Mouse (Mus musculus) left cerebral cortex, postnatal 25 days (tissue): ENCODE results near the gene Pabpn1l. TPM values are rescaled to one million over a fixed set of nuclear protein-coding genes. Genes with fewer than 3 reads are reported as not detected.
"Not testable (repeated sequence)": the region's sequence is repeated elsewhere in the genome, so short reads cannot be mapped to it uniquely, and the experiment has no call there.

Experiments
- DNase-seq, 2 experiments: peaks; one replicate each; pipeline ENCODE4 v3.0.0; 2022; ENCODE audit warnings: low spot score in 2 of 2, mixed read lengths in 1 of 2
- intact Hi-C: fragments of 180-260 bp; cut with DNase I; formaldehyde crosslinking; loops from one replicate; pipeline ENCODE4 v1.15.1; 2025
- total RNA-seq, 2 experiments: library from RNA; stranded (reverse); gene quantifications; 2 replicates each; pipeline ENCODE4 v1.2.3; 2021

Gene Pabpn1l
- total RNA-seq, 2 experiments from 2014 or later: not detected

DNA sequence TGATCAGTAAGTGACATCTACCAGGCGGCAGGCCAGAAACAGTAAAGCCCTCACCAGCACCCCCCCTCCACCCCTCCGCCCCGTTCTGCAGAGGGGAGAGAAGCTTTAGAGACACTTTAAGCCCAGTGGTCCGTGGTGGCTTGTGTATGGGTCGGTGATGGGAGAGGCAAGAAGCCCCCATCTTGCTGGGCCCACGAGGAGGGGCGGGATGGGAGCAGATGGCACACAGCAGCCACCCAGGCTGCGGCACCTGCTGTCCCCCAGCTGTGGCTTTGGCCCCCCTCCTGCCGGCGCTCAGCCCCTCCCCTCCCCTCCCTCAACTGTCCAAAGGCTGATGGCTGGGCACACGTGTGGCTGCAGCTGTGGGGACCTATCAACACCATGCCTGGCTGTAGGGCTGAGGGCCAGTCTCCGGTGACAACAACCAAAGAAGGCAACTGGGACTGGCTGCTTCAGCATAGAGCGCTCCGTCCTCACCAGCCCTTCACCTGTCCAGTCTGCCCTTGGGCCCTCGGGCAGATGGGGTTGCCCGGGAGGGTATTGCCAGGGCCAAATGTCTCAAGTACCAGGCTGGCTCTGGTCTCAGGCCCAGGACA is 28.9 kb upstream of the Pabpn1l start:
- intact Hi-C loops: no loop called here
- no peak for DNase-seq

DNA sequence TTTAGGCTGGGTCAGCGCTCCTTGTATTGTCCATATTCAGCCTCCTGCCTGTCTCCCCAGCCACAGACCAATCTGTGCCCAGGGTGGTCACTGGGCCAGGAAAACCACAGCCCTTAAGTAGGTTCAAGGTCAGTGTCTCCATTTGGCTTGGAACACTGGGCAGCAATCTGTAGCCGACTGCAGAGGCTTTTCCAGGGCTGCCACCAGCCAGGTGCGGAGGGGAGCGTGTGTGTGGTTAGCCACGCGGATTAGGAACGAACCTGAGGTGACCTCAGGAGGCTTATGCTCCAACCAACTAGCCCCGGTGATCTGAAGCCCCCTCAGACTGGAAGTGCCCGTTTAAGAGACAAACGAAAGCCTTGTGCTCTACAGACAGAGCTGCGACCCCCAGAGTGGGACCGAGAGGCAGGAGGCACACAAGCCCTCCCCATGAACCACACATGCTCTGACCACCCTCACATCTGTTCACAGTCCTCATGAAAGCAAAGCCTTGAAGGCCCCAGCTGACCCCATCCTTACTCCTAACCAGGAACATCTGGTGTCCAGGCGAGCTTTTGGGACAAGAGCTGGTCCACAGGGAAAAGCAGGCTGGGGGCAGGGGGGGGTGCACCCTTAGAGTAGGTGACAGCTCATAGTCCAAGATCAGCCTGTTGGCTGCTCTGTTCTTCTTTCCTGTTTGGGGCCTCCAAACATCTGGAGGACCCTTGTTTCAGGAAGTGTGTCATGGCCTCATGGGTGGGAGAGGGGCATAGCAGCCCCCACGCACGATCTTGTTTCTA is 25.8 kb upstream of the Pabpn1l start:
- DNase-seq: no peak
- intact Hi-C loops: no loop called here

DNA sequence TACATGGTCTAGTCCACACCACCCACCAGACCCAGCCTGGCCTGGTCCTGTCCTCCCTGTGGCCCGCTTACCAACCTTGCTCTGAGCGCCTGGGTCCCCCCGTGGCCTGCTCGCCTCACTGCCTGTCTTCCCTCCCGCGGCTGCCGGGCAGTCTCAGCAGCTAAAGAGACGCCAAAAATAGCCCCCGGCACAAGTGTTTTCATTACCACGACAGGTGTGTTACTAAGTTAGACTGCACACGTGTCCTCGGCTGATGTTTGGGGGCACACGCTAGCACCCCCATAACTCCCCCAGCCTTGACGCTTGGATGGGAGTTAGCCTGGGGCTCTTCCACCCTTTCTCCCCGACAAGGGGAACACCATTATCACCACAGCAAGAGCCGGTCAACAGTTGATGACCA is 23.8 kb upstream of the Pabpn1l start:
- intact Hi-C loops: no loop called here
- DNase-seq: no peak

DNA sequence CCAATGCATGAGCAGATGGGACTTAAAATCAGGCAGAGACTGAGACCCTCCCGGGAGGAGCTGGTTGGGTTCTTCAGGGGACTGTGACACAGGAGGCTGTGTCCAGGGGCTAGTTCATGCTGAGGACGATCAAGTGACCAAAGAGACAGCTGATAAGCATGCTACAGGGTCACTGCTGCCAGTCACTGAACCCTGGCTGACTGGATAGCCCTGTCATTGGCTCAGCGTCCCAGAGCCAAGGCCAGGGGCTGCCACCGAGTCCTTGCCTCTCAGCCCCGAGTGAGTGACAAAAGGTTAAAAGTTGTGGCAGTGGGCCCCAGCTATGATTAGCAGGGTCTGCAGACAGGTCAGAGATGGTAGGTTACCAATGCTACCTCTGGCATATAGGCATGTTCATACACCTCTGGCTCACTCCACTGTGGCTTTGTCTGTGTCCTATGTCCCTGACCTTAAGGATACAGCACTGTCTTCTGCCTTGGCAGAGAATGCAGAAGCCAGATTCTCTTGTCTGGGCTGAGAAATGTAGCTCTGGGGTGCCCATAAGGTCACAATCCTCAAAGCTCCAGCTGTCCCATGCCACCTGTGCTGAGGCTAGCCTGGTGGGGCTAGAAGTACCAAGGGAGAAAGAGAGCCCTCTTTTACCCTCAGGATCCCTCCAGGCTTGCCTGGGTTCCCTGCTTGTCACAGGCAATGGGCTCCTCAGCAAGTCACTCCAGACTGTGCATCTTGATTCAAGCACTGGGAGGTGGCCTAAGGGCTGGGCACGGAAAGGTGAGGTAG is 21.8 kb upstream of the Pabpn1l start:
- intact Hi-C loops: no loop called here
- no peak for DNase-seq

DNA sequence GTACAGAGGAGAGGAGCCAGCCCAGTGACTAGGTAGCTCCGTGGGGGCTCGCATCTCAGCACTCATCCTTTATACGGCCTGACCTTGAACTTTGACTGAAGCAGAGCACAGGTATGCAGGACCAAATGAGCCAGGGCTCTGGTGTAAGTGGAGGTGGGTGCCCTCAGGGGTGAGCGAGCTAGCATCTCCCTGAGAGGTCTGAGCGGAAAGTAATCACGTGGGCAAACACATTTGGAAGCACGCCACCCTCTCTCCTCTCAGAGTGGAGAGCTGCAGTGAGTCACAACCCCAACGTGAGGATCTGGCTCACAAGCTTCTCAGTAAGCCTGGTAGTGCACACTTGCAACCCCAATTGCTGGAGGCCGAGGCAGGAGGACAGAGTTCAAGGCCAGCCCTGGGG is 19.5 kb upstream of the Pabpn1l start:
- DNase-seq: peak; percentile 57 to 81
- intact Hi-C loops: no loop called here

DNA sequence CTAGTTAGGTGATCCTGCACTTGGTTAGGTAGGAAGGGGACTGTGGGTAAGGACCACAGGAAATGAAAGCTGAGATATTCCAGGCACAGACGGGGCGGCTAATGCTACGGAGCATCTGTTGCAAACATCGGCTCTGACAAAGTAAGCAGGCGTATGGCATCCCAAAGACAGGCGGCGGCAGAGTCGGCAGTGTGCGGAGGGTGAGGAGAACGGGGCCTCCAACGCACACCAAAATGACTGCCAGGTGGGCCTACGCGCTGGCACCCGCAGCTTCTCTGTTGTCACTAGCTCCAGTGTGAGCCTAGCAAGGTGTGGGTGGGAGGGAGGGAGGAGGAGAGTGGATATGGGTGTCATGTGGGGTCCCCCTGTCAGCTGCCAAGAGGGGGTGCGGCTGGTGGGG is 18.9 kb upstream of the Pabpn1l start:
- peak; percentile 77 to 92 for DNase-seq
- intact Hi-C loops: loop anchor here (1.0 to 2.0 kb wide), 3 partner anchors 27 to 111 kb away; no protein-coding TSS in a partner anchor

DNA sequence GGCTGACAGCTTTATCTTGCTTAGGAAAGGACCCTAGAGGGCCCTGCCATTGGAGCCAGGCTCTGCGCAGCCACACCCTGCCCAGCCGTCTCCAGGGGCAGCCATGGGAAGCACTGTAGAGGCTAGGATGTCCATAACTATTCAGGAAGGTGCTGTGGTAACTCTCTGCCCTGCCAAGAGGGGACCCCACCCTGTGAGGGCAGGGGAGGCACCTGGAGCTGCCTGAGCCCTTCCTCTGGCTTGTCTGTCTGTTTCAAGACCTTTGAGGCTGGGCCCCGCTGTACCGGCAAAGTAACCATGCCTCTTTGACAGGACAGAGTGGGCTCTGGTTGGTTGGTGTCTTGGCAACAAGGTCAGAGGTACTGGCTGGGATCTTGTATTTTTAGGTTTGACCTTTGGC is 18.3 kb upstream of the Pabpn1l start:
- intact Hi-C loops: loop anchor here (1.0 to 2.0 kb wide), 3 partner anchors 28 to 111 kb away; no protein-coding TSS in a partner anchor
- no peak for DNase-seq

DNA sequence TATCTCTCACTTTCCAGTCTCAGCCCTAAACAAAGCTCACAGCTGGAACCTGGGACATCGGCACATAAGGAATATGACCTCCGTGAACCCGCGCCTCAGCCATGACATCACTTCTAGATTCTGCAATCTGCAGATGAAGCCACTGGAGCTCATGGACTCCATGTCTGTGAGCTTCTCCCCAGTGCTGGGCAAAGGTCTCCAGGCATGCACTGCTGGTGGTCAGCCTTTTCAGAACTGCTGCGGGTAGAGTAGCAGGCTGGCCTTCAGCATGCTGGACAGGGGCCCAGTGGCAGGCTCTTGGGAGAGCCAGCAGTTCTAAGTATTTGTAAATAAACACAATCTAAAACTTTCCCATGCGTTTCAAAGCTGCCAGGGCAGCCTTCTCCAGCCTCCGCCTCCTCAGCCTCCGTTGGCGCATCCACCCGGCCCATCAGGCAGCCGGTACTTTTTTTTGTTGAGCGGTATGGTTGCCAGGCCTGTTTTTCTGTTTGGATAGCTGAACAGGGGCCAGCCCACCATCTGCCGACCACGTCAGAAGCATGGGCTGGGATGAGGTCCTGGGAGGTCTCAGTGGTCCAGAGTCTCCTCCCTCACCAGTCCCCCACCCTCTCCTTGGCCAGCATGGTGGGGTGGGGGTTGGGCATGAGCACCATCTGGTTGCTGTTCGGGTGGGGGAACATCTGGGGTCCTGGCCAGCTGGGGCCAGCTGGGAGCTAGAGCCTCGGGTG is 17.1 kb upstream of the Pabpn1l start:
- peak in 1 of 2 experiments; percentile 34 for DNase-seq
- intact Hi-C loops: loop anchor here (2.0 kb wide), 1 partner anchor 29 kb away; no protein-coding TSS in a partner anchor

DNA sequence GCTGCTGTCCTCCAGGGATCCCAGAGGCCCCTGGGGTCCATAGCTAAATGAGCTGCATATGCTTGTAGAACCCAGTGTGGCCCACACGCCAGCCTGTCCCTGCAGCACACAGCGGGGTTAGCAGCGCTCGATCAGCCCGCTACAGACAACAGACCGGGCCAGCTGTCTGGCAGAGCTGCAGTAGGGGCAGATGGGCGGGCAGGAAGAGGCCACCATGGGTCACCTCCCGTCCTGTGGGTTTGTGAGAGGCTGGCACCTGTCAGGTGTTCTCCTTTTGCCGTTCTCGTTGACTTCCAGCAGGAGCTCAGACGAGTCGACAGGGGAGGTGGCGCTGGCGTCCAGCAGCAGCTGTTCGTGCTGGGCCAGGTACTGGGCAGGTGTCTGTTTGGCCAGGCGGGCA is 16.1 kb upstream of the Pabpn1l start:
- intact Hi-C loops: no loop called here
- no peak for DNase-seq

DNA sequence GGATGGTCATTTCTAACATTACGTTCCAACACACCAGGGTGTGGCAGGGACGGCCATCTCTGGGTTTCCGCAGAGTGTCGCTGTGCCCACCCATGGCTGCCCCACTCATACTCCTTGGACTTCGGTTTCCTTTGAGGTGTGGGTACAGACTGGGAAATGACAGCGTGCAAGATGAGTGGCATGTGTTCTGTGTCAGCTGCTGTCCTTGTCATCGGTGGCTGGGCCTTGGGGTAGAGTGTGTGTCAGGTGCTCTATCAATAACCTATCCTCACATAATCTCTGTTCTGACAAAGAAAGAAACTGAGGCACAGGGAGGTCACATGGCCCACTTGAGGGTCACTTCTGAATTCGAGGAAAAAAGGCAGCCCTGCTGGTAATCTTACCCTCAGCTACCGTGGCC is 14.7 kb upstream of the Pabpn1l start:
- intact Hi-C loops: no loop called here
- no peak for DNase-seq

DNA sequence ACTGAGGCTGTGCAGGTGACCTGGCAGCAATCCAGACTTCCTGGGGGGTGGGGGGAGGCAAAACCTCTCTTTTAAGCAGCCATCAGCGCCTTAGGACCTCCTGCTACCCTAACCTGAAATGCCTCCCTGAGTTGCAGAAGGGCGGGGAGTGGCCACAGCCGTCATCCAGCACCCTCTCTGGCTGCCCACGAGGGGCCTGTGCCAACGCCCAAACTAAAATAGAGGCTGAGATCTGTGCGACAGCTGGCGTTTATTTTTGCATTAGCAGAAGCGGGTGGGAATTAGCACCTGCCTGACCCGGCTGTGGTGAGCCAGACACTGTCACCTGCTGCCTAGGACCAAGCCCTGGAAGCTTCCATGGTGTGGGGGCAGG is 14.2 kb upstream of the Pabpn1l start:
- intact Hi-C loops: no loop called here
- DNase-seq: peak; percentile 30 to 75

DNA sequence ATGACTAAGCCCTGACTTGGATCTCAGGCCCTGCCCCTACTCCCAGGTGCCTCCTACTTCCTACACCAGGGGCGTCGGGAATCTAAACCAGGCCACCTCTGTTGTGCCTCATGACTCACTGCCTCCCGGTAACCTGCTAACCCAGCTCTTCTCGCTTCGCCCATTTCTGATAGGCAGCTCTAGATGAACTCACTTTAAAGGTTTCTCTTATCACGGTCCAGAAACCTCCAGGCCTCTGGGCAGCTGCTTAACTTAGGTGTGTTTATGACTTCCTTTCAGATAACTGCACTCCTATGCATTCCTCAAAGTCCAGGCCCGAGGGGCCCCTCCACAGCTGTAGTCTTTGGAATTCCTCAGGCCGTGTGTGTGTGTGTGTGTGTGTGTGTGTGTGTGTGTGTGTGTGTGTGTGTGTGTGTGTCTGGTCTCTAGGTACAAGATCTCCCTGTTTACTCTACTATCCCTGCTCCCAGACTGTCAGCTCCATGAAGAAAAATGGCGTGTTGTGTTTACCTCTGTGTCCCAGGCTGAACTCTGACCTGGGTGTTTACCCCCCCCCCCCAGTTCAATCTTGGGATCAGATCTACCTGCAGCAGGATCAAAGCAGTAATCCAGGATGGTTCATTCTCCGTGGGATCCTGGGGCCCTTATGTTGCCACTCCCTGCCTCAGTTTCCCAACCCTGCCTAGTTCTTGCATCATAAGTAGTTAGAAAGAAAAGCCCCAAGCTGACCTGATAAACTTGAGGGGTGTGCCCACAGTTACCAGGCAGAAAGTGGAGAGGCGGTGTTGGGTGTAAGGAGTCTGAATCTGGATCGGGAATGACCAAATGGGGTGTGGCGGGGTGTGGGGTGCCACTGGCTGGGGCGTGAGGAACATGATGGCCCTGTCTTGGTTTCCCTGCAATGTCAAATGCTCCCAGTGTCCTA is 13.6 kb upstream of the Pabpn1l start:
- intact Hi-C loops: no loop called here

DNA sequence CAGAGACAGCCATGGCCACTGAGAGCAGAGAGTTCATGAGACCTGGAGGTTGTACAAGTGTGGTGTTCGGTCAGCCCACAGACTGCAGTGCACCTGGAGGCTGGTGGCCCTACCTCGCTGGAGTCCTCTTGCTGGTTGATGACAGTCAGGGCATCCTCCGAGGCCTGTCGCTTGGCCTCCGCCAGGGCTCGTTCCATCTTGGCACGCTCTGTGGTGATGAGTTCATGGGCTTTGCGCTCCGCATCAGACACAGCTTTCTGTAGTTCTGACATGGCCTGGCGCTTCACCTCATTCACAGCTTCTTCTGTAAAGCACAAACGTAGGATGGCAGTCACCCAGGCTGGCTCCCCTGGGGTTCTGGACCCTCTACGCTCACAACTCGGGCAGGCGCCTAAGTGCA is 10.7 kb upstream of the Pabpn1l start:
- intact Hi-C loops: no loop called here
- DNase-seq: no peak

More for the DNA sequence above, 13.6 kb upstream of the Pabpn1l start:
- DNase-seq: no peak

DNA sequence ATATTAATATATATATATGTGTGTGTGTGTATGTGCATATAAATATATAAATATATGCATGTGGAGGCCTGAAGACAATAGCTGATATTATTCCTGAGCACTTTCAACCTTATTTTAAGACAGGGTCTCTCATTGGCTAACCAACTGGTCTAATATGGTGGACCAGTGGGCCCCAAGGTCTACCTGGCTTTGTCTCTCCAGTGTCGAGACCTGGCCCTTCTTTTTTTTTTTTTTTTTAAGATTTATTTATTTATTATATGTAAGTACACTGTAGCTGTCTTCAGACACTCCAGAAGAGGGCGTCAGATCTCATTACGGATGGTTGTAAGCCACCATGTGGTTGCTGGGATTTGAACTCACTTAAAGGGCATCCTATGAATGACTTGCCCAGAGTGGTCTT is 9.6 kb upstream of the Pabpn1l start:
- DNase-seq, intact Hi-C loops: not testable (repeated sequence)

DNA sequence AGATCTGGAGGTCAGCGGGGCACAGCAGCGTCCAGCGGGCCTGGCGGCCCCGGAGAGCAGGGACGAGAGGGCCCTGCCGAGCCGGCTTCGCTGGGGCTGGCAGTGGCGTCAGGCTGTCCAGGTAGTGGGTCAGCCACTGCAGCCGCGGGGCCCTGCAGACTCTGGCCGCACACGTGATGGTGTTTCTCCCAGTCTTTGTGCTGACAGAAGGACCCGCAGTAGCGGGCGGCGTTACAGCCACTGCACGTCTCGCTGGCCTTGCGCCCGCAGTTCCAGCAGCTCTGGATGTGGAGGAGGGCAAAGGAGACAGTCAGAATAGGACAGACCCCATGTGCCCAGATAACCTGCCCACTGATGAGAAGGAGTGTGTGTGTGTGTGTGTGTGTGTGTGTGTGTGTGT is 8.2 kb upstream of the Pabpn1l start:
- DNase-seq: no peak
- intact Hi-C loops: no loop called here

DNA sequence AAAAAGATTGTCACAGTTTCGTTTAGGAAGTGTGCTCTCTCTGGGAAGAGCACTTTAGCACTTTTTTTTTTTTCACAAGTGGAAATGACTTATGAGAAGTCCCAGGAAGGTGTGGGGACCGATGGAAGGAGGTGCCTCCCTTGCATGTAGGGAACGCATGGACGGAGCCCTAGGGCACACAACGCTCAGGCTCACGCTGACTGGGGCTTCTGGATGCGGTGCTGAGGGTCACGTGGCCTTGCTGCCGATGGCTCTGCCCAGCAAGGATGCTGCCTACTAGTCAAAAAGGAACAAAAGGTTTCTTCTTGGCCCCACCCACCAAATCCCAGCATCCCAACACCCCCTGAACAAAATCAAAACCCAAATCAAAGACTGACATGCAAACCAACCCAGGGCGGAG is 6.8 kb upstream of the Pabpn1l start:
- no peak for DNase-seq
- intact Hi-C loops: no loop called here

DNA sequence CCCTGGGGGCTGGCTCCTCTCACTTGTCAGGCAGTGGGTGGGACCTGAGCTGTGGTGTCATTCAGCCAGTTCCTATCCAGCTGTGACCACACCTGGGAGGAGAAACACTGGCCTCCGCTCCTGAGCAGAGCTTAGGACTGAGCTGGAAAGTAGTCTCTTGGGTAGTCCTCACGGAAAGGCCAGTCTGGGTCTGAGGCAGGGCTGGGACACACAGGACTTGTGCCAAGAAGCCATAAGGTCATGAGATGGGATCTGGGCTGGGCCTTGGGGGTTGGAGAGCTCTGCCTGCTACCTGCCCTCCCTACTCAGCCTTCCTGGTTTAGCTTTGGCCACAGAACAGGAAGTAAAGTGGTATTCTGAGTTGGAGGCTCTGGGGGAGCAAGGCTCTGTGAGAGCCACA is 4.4 kb upstream of the Pabpn1l start:
- intact Hi-C loops: no loop called here

DNA sequence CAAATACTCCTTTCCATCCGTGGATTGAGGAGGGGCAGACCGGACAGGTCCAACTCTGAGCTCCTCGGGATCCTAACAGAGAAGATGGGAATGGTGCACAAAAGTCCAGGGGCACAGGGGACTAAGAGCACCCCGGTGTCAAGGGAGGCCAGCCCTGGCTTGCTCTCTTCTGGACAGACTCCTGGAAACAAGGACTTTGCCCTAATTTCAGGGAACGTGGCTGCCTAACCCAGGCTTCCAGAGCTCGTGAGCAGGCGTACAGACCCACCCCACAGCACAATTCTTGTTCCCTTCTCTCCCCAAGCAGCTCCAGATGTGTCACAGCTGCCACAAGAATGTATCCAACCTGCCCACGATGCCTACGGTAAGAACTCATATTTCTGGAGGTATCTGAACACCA is 3.3 kb upstream of the Pabpn1l start:
- DNase-seq: no peak
- intact Hi-C loops: no loop called here

More for the DNA sequence above, 4.4 kb upstream of the Pabpn1l start:
- DNase-seq: no peak

DNA sequence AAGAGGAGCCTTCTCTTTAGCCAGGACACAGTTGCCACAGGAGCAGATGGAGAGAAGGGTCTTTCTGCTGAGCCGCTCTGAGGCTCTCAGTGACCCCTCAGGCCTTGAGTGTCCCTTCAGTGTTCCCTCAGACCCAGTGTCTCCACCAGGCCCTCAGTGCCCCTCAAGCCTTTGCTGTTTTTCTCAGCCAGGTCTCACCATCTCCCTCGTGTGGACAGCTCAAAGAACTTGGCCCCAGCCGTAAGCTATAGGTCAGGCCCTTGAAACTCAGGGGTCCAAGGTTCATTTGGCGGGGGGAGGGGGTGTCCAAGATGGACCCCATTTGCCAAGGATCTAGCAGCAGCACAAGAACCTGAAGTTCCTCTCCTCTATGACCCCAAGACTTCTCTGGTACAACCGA is 2.1 kb upstream of the Pabpn1l start:
- no peak for DNase-seq
- intact Hi-C loops: no loop called here
